Mouse (Mus musculus): ENCODE measurements at regions not wholly inside any gene's neighbourhood (a gene's known extent, or its start where the extent isn't known, plus 50 kb on each side); places are given as distances from the start of the nearest gene placed in this dataset.

DNA sequence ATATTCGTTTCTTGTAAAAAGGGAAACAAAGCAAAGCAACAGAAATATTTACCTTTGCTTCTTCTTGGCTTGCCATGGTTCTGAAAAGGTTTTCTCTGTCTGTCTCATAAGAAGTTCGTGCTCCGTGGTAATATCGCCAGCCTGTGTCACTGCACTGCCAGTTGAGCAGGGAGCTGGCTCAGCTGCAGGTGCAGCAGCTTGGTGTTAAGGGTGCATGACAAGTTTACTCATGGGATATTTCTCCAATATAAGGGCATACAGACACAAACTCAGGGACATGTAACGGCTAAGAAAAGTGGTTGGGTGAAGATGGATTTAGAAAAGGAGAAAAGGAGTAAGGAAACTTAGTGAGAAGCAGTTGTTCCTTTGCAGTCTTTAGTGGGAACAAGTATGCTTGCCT is 533.5 kb upstream of the Zic4 start:
- TF ChIP-seq POLR2A (IDR thresholded peaks at IDR 0.05; ENCODE audit: control insufficient read depth in 1 of 2, insufficient read depth in 1 of 2, low read depth in 1 of 2, low read length in 2 of 2, poor library complexity in 1 of 2) (no peak), EP300 (IDR thresholded peaks at IDR 0.05; ENCODE audit: low read depth in 1 of 2, low read length in 2 of 2) (no peak), MAX (IDR thresholded peaks at IDR 0.05; ENCODE audit: low read length) (no peak), ZC3H11A (IDR thresholded peaks at IDR 0.05; ENCODE audit: low read depth, low read length) (no peak), GATA1 (IDR thresholded peaks at IDR 0.05; ENCODE audit: low read depth, low read length) (no peak), CHD2 (IDR thresholded peaks at IDR 0.05; ENCODE audit: low read length) (no peak), JUND (IDR thresholded peaks at IDR 0.05; ENCODE audit: low read depth, low read length) (no peak), CTCF (IDR thresholded peaks at IDR 0.05 in 2 of 3, conservative IDR thresholded peaks at IDR 0.05 in 1 of 3; ENCODE audit: control insufficient read depth in 1 of 3, insufficient read depth in 1 of 3, low read depth in 2 of 3, low read length in 3 of 3, poor library complexity in 1 of 3, severe bottlenecking in 1 of 3) (no peak), USF1 (IDR thresholded peaks at IDR 0.05; ENCODE audit: low read depth, low read length) (no peak), TCF12 (IDR thresholded peaks at IDR 0.05; ENCODE audit: low read depth, low read length) (no peak), HCFC1 (IDR thresholded peaks at IDR 0.05; ENCODE audit: low read depth, low read length) (no peak), USF2 (IDR thresholded peaks at IDR 0.05; ENCODE audit: borderline replicate concordance in 1 of 2, insufficient read depth in 1 of 2, low read depth in 1 of 2, low read length in 2 of 2) (no peak), MYB (IDR thresholded peaks at IDR 0.05; ENCODE audit: low read depth, low read length) (no peak)

Measured in MEL (cell line).